Mouse (Mus musculus) induced T-regulatory cell, adult 2 months (primary cell): Measurements from ENCODE around the gene Asb8.
A peak's percentile ranks its signal among the peaks of the same experiment; 100 is the strongest.

Experiments used
- DNase-seq: peaks from one replicate; pipeline ENCODE4 v3.0.0-alpha.2; 2012; ENCODE audit warnings: low read depth

The Asb8 gene

GRCm38 (mm10) chr15:98155272-98155671 is 10.2 kb downstream of the Asb8 start:
- DNase-seq, result no peak

DNA sequence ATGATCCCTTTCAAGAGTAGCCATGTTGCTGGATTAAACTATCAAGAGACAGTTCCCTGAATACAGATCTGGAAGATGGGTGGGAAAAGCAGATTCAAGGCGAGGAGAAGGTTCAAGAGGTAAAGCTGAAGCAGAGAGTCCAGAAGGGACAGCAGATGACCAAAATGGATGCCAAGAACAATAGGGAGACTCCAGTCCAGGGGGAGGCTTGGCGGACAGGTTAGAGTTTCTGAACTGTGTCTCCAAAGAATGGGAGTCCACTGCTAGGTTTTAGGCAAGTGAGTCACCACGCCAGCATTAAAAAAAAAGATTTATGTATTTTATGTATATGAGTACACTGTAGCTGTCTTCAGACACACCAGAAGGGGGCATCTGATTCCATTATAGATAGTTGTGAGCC is 10.8 kb downstream of the Asb8 start:
- DNase-seq, result no peak

DNA sequence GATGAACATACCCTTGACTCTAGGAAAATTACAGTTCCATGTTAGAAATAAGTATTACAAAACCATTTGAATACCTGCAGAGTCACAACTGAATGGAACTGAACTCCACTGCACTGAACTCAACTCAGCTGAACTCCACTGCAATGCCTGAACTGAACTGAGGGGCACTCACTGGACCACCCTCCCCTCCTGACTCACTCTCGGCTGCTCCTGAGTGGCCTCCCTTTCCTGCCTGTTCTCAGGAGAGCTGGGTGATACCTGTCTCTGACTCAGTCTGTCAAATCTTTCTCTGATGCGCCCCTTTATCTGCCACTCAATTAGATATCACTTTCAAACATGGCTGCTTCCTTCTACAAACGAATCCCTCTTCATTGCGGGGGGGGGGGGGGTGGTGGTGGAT is 11.3 kb downstream of the Asb8 start:
- peak; percentile 22 for DNase-seq

GRCm38 (mm10) chr15:98153625-98154024 is 11.8 kb downstream of the Asb8 start:
- DNase-seq, result peak; percentile 76

- no peak for DNase-seq
These were observed 12.5 kb downstream of the Asb8 start for GRCm38 (mm10) chr15:98152916-98153315.

DNA sequence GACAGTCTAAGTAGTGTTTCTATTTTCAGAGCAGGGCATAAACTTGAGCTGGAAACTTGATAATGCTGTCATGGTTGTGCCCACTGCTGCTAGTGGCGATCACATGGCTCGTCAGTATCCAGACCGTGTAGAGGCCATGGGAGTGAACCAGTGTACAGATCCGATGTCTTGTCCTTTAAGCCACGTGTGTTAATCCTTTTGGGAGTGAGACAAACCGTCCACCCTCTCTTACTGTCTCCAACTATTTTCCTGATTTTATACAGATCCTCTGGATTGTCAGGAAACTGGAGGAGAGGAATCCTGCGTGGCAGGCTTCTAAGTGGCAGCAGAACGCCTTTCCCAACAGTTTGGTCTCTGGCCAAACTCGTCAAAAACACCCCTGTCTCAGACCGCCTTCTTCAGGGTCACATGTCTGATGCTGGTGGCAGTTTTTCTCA is 16.2 kb downstream of the Asb8 start:
- no peak for DNase-seq

- DNase-seq, result no peak
These were observed 17.1 kb downstream of the Asb8 start for GRCm38 (mm10) chr15:98148356-98148755.

GRCm38 (mm10) chr15:98145559-98146181 is 19.8 kb downstream of the Asb8 start:
- peak; percentile 95 for DNase-seq

GRCm38 (mm10) chr15:98144861-98145507 is 20.4 kb downstream of the Asb8 start:
- peak; percentile 26 for DNase-seq

DNA sequence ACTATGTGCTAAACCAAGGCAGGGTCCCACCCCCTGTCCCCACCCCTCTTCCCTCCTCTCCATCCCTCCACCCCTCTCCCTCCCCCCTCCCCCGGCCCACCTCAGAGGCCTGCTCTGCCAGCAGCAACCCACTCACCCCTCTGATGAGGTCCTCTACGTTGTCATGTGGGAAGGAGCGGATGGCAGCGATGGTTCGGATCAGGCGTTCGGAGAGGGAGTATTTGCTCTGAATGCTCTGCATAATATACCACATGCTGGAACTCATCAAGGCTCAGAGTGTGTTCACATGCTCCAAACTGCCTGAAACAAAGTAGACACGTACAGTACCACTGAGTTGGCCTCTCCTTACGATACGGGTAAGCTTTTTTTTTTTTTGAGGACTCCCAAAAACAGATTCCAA is 22.9 kb downstream of the Asb8 start:
- DNase-seq, result no peak

DNA sequence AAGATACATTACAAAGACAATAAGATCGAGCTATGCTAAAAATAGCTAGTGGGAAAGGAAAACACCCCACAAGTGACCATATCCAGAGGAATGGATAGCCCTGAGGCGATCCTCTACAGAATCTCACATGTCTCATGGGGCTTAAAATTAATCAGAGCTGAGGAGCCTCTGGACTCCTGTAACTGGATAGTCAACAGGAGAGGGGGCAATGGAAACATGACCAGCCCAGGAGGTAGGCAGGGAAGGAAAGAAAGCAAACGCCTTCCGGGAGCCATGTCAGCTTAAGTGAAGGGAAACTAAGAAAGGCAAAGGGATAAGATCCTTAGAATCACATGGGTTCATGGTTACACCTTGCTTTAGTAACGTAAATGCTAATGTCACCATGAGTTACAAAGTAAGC is 24.6 kb downstream of the Asb8 start:
- no peak for DNase-seq

DNA sequence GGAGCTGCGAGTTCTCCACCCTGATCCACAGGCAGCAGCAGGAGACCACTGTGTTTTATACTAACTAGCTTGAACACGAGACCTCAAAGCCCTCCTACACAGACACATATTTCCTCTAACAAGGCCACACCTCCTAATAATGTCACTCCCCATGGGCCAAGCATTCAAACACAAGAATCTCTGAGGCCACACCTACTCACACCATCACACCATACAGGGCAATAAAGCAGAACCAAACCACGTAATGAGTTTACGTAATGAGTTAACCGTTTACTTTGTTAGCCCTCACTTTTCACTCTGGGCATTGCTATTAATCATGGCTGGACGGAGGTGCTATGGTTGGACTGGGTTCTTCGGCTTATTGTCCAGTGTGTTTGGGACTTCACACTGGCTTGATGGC is 25.7 kb downstream of the Asb8 start:
- no peak for DNase-seq

GRCm38 (mm10) chr15:98136871-98137270 is 28.6 kb downstream of the Asb8 start:
- no peak for DNase-seq

DNA sequence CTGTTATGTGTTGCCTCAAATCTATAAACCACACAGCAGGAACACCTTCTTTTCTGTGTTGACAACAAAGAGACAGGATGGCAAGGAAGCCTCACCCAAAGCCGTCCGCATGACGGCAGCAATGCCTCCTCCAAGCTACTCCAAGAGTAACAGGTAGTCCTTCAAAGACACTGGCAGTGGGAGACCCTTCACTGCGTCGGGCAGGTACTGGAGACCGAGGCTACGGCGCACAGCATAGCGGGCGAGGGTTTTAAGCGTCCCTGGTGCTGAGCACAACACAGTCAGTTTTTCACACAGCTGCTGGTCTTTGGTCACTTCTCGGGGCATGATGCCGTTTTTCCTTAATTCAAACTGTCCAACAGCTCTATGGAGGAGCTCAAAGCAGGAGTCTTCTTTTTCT is 29.8 kb downstream of the Asb8 start:
- DNase-seq, result no peak

DNA sequence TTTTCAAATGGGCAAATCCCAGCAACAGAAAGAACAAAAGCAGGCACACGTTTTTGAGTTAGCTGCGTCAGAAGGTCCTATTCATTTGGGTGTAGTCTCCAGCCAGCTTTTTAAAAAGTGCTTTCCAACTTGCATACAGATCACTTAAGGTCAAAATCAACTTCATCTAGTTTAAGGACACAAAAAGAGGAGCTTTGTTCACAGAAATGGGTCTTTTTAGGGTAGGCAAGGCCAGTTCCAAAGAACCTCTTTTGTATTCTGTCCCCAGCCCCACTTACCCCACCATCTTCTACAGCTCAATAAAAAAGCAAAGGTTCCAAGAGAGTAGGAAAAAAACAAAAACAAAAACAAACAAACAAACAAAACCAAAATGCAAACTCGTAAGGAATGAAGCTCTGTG is 30.8 kb downstream of the Asb8 start:
- no peak for DNase-seq

- DNase-seq, result no peak
These were observed 31.4 kb downstream of the Asb8 start for GRCm38 (mm10) chr15:98134034-98134433.

GRCm38 (mm10) chr15:98133471-98133870 is 32.0 kb downstream of the Asb8 start:
- no peak for DNase-seq

DNA sequence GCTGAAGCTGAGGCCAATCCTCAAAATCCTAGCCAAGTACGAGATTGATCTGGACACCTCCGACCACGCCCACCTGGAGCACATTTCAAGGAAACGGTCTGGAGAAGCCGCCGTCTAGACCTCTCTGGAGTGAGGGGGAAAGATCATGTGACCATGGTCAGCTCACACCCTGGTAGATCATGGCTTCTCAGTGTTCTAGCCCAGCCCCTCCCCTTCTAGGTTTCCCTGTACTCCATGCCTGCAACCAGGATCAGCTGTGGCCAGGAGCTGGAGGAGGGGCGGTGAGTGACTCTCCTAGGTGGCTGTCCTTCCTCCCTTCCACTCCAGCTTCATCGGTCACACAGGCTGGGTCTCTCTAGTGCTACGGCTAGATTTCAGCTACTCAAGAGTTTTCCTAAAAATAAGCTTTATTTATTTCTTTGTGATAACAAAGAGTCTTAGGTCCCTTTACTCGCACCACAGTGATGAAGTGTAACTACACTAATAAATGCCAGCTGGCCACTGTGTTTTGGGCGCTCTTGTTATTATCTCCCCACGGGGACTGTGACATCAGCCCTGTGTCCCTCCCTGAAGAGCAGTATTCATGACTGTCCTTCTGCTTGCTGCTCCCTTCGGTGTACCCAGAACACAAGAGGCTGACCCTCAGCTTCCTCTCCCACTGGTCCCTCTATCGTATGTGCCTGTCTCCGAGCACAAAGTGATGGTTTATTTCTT is 33.3 kb downstream of the Asb8 start:
- no peak for DNase-seq

- DNase-seq, result no peak
These were observed 34.0 kb downstream of the Asb8 start for GRCm38 (mm10) chr15:98131451-98131850.

DNA sequence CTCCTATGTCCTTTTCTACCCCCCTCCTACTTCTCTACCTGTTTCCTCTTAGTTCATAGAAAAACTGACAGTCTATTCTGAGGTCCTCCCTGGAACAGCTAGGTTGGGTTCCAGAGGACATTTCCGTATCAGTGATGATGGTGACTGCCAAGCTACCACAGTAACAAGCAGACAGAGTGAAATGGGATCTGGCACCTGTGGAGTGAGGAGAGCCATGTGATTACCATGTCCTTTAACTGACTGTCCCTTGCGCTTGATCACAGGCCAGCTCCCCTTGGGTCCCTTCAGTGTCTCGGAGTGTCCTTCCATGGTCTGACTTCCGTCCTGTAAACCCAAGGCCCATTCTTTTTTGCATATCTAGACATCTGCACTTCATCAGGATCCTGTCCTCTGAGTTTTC is 34.4 kb downstream of the Asb8 start:
- DNase-seq, result no peak

DNA sequence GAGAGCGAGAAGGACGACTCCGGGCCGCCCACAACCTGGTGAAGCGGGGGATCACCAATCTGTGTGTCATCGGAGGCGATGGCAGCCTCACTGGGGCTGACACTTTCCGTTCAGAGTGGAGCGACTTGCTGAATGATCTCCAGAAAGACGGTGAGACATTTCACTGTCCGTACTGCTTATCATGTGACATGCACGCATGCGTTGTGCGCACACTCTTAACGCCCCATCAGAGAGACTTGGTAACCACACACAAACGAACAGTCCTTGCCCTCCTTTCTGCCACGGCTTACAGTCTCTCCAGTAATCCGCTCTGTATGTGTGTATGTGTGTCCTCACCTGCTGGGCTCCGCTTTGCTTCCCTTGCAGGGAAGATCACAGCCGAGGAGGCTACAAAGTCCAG is 44.6 kb downstream of the Asb8 start:
- DNase-seq, result no peak

DNA sequence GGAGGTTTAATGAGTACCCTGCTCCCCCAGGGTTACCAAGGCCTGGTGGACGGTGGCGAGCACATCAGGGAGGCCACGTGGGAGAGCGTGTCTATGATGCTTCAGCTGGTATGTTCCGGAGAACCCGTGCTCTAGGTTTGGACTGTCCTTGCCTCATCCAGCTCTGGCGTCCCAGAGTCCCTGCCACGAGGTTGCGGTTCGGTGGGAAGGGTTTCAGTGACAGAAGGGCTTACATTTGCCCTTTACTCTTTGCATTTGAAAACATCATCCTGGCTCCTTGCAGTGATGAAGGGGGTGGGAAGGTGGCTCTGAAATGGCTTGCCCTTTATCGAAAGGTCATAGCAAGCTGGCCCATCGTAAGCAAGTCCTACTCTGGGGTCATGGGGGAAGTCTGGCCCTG is 46.1 kb downstream of the Asb8 start:
- no peak for DNase-seq

GRCm38 (mm10) chr15:98116287-98116686 is 49.1 kb downstream of the Asb8 start:
- no peak for DNase-seq

- DNase-seq, result no peak
These were observed 49.7 kb downstream of the Asb8 start for GRCm38 (mm10) chr15:98115779-98116163.
